Mouse (Mus musculus): ENCODE measurements around the gene Spint4. TPM values are rescaled to one million over a fixed set of nuclear protein-coding genes. Genes with fewer than 3 reads are reported as not detected.

The Spint4 gene
- total and polyA plus RNA-seq, 3 experiments = not detected

- DNase-seq (ENCODE audit: low read depth, low spot score) = peak; percentile 71
- Histone ChIP-seq H3K9ac (ENCODE audit: control insufficient read depth, low read depth, low read length, poor library complexity, severe bottlenecking) (no peak overlapping the region; the same call in 1 of the 2 replicates), H3K4me3 (ENCODE audit: control insufficient read depth in 1 of 2, insufficient read depth in 1 of 2, low read depth in 2 of 2, low read length in 2 of 2) (peak overlapping the region in 1 of 2 experiments; percentile 20; a peak in 1 of 4 replicates), H3K9me3 (replicated peaks; ENCODE audit: insufficient read depth, low read length) (no peaks in the 10 kb centered on the region), H3K36me3 (ENCODE audit: control insufficient read depth in 1 of 2, insufficient read depth in 2 of 2, low read length in 2 of 2) (peaks cover 0 to 17% of the 10 kb centered on the region in 2 experiments; a peak in 2 of 4 replicates), H3K27ac (ENCODE audit: control insufficient read depth, low read depth, low read length) (peak overlapping the region; percentile 78), H3K27me3 (ENCODE audit: control insufficient read depth in 1 of 2, insufficient read depth in 2 of 2, low read length in 2 of 2) (no peaks in the 10 kb centered on the region; a peak in 1 of 4 replicates), H3K4me1 (ENCODE audit: control insufficient read depth in 1 of 2, insufficient read depth in 2 of 2, low read length in 2 of 2) (peaks cover 19 to 20% of the 10 kb centered on the region in 2 experiments), H3K79me2 (ENCODE audit: control insufficient read depth, insufficient read depth, low read length, poor library complexity) (no peaks in the 10 kb centered on the region; the same call in 1 of the 2 replicates)
- no peak; the same call in 1 of the 2 replicates for TF ChIP-seq KAT2A (conservative IDR thresholded peaks at IDR 0.05; ENCODE audit: low read depth, low read length)
- TF ChIP-seq NRF1 (IDR thresholded peaks at IDR 0.05; ENCODE audit: insufficient read depth, low read depth, low read length, poor library complexity, severe bottlenecking) = no peak
- TF ChIP-seq RCOR1 (IDR thresholded peaks at IDR 0.05; ENCODE audit: low read depth, low read length) = peak; percentile 83
- TF ChIP-seq EP300 (IDR thresholded peaks at IDR 0.05; ENCODE audit: low read depth in 1 of 2, low read length in 2 of 2) = peak; percentile 97
- no peak for TF ChIP-seq ELF1 (IDR thresholded peaks at IDR 0.05; ENCODE audit: low read depth, low read length)
- TF ChIP-seq CHD1 (IDR thresholded peaks at IDR 0.05; ENCODE audit: low read depth, low read length) = no peak
- TF ChIP-seq JUND (IDR thresholded peaks at IDR 0.05; ENCODE audit: low read depth, low read length) = peak; percentile 23; the same call in 1 of the 2 replicates
- peak; percentile 76; the same call in 1 of the 2 replicates for TF ChIP-seq MAFK (IDR thresholded peaks at IDR 0.05; ENCODE audit: borderline replicate concordance, low read depth, low read length)
- TF ChIP-seq SIN3A (IDR thresholded peaks at IDR 0.05; ENCODE audit: low read length) = peak; percentile 89
- peak; percentile 82 for TF ChIP-seq MYB (IDR thresholded peaks at IDR 0.05; ENCODE audit: low read depth, low read length)
- TF ChIP-seq ZNF384 (IDR thresholded peaks at IDR 0.05; ENCODE audit: low read depth, low read length) = peak; percentile 51; the same call in 1 of the 2 replicates
- TF ChIP-seq ZC3H11A (IDR thresholded peaks at IDR 0.05; ENCODE audit: low read depth, low read length) = no peak
- TF ChIP-seq CTCF (IDR thresholded peaks at IDR 0.05 in 2 of 3, conservative IDR thresholded peaks at IDR 0.05 in 1 of 3; ENCODE audit: control insufficient read depth in 1 of 3, insufficient read depth in 1 of 3, low read depth in 2 of 3, low read length in 3 of 3, poor library complexity in 1 of 3, severe bottlenecking in 1 of 3) = no peak
- peak; percentile 98 for TF ChIP-seq TCF12 (IDR thresholded peaks at IDR 0.05; ENCODE audit: low read depth, low read length)
- TF ChIP-seq ZMIZ1 (IDR thresholded peaks at IDR 0.05; ENCODE audit: low read depth, low read length) = peak; percentile 28; the same call in 1 of the 2 replicates
- TF ChIP-seq GATA1 (IDR thresholded peaks at IDR 0.05; ENCODE audit: low read depth, low read length) = peak; percentile 98
- 0 out of 2 replicates have a peak, but pooled peaks have one; percentile 32 for TF ChIP-seq POLR2AphosphoS2 (IDR thresholded peaks at IDR 0.05; ENCODE audit: low read length)
- TF ChIP-seq ETS1 (IDR thresholded peaks at IDR 0.05; ENCODE audit: low read depth, low read length) = peak; percentile 94
- TF ChIP-seq E2F4 (IDR thresholded peaks at IDR 0.05; ENCODE audit: borderline replicate concordance, low read depth, low read length) = no peak
- no peak for TF ChIP-seq RAD21 (IDR thresholded peaks at IDR 0.05; ENCODE audit: low read depth, low read length)
- TF ChIP-seq SMC3 (IDR thresholded peaks at IDR 0.05; ENCODE audit: low read depth, low read length) = no peak
- peak; percentile 87 for TF ChIP-seq TAL1 (IDR thresholded peaks at IDR 0.05; ENCODE audit: low read length)
- peak; percentile 78 for TF ChIP-seq MEF2A (IDR thresholded peaks at IDR 0.05; ENCODE audit: extremely low read depth, insufficient replicate concordance, low read depth, low read length, poor library complexity, severe bottlenecking)
- peak; percentile 69; the same call in 1 of the 2 replicates for TF ChIP-seq BHLHE40 (IDR thresholded peaks at IDR 0.05; ENCODE audit: borderline replicate concordance, low read depth, low read length)
- TF ChIP-seq CHD2 (IDR thresholded peaks at IDR 0.05; ENCODE audit: low read length) = 0 out of 2 replicates have a peak, but pooled peaks have one; percentile 42
- 0 out of 2 replicates have a peak, but pooled peaks have one; percentile 31 for TF ChIP-seq MYC (IDR thresholded peaks at IDR 0.05; ENCODE audit: low read depth, low read length)
- no peak for TF ChIP-seq USF1 (IDR thresholded peaks at IDR 0.05; ENCODE audit: low read depth, low read length)
- TF ChIP-seq HCFC1 (IDR thresholded peaks at IDR 0.05; ENCODE audit: low read depth, low read length) = no peak
Observed at GRCm38 (mm10) chr2:164676916-164677685, 21.2 kb upstream of the Spint4 start.

All from MEL (cell line).